Mouse (Mus musculus) ES-Bruce4 (cell line): Measurements from ENCODE around the gene Entpd5.

ENCODE experiments used
- CTCF ChIP-seq: IDR thresholded peaks from one replicate; pipeline ENCODE4 v1.8.1; 2011; ENCODE audit warnings: low read depth, low read length
- EP300 ChIP-seq: IDR thresholded peaks from 2 replicates; pipeline ENCODE4 v1.6.1; 2011; ENCODE audit warnings: low read depth, low read length; ENCODE audit not compliant: insufficient read depth

DNA sequence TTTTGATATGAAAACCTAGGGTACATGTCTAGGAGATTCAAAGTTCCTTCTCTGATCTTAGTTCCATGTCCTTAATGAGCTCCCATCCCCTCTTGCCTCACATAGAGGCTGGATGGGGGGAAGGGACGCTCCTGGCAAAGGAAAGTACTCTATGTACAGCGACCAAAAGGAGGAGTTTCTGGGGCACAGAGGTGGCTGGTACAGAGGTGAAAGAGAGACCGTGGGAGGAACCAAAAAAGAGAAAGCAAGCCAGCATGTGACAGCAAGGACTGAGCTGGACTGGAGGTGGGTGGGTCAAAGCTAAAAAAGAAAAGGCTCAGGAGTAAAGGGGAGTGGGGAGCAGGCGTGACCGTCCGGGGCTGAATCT, 41.5 kb upstream of the Entpd5 start:
- TF ChIP-seq CTCF (no peak), EP300 (no peak)
